Mouse (Mus musculus) thymus, postnatal 10 days (tissue): ENCODE results near the gene Fxyd1.

ENCODE experiments used
- DNase-seq, 2 experiments: peaks; one replicate each; pipeline ENCODE4 v3.0.0; 2021; ENCODE audit warnings: low spot score in 2 of 2

Fxyd1 gene

DNA sequence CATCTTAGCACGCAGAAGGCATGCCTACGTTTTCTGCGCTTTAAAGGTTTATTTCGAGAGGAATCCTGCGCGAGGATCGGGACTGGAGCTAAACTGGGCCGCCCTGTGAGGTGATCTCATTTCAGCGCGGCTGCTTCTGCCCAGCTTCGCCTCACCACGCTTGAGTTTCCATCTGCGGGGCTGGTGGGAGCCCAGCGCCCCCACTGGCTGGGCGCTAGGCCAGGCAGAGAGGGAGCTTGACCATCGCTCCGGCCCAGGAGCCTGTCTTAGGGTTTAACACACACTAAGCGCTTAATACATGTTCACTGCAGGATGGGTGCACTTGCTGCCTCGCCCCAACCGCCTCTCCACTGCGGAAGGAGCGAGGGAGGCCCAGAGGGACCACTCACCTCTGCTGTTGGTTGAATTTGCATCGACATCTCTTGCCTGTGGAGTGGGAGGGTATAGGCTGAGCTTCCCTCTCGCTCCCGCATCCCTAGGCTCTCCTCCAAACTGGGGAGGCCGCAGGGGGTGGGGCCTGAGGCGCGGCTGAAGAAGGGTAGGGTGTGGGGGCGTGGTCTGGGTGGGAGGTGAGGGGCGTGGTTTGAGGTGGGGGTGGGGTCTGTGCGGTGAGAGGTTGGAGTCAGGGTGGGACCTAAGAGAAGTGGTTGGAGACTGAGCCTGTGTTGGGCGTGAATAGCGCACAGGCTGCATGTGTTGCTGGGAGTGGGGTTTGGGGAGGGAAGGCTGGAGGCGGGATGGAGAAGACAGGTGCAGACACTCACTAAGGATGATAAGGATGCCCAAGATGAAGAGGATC lies 4.2 kb downstream of the Fxyd1 start:
- DNase-seq: no peak

- no peak for DNase-seq
Measured at GRCm38 (mm10) chr7:31052251-31052635, 4.8 kb downstream of the Fxyd1 start.

- DNase-seq: peak in 1 of 2 experiments; percentile 46
Measured at GRCm38 (mm10) chr7:31051321-31052021, 5.5 kb downstream of the Fxyd1 start, which contains the start of gene Fxyd7. Fxyd7 (minus strand) TSS chr7:31051467.

- no peak for DNase-seq
Measured at GRCm38 (mm10) chr7:31050921-31051320, 6.1 kb downstream of the Fxyd1 start.

DNA sequence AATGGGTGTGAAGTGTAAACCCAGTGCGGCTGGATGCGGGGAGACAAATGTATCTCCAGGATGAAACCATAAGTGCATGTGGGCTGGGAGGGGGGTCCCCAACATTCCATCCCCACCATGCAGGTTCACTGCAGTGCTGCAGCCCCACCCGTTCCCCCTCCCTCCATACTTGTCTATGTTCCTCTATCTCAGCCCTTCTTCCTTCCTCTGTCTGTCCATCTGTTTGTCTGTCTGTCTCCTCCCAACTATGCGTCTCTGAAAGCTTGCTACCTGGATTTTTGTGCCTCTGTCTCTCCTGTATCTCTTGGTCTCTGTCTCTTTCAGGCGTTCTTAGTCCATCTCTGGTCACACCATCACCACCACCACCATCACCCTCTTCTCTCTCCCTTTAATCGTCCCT lies 6.5 kb downstream of the Fxyd1 start:
- DNase-seq: no peak

DNA sequence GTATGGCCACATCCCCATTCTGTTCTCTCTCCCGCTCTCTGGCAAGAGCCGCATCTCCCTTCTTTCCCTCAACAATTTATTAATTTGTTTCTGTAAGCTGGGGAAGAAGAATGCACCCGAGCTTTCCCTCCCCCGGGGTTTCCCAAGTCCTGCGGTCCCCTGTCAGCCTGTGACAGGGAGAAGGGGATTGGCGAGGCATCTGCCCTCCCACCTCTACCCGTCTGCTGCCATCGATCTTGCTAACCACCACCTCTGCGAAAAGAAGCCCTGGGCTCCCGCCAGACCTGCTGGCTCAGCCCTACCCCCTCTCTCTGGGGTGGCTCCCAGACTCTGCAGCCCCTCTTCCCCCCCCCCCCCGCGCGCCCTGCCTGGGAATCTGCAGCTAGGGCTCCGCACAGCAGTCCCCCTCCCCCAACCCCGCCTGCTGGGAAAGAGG lies 7.1 kb downstream of the Fxyd1 start:
- DNase-seq: no peak

GRCm38 (mm10) chr7:31049135-31049845 lies 7.7 kb downstream of the Fxyd1 start:
- DNase-seq: no peak

GRCm38 (mm10) chr7:31042431-31042910 lies 14.5 kb downstream of the Fxyd1 start, which contains the start of gene Fxyd5:
Fxyd5 (minus strand) TSS chr7:31042481.
- no peak for DNase-seq

- peak; percentile 52 to 63 for DNase-seq
Measured at GRCm38 (mm10) chr7:31041662-31042315, 15.2 kb downstream of the Fxyd1 start.

DNA sequence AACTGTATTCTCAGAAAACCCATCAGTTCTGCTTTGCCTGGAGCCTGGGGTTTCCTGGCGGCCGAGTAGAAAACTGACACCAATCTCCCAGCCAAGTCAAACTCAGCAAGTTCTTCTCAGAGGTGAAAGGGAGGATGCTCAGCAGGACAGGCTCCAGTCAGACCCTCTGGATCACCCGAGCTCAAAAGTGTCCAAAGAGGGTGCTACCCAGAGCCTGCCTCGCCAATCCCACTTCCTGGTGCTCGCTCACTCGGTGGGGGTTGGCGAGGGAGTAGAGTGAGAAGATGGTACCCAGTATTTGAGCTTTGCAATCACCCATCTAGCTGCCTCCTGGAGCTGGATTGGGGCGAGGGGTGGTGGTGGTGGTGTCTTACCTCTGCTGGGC lies 16.0 kb downstream of the Fxyd1 start:
- peak in 1 of 2 experiments; percentile 24 for DNase-seq

- peak in 1 of 2 experiments; percentile 32 for DNase-seq
Measured at GRCm38 (mm10) chr7:31040281-31041022, 16.5 kb downstream of the Fxyd1 start.

DNA sequence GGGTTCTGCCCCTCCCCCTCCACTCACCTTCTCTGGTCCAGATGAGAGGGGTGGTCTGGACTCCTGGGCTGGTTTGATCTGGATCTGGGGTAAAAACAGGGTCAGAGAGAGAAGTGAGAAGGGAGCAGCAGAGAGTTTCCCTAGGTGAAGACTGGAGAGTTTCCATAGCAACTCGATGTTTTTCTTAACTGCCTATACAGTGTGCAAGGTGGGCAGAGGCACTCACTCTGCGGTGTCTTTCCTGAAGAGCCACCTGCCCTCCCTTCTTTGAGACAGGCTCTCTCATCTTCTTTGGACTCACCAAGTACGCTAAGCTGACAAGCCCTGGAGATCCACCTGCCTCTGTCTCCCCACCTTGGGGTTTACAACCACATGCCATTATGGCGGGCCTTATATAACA lies 18.0 kb downstream of the Fxyd1 start:
- no peak for DNase-seq

GRCm38 (mm10) chr7:31037675-31038074 lies 19.3 kb downstream of the Fxyd1 start:
- DNase-seq: peak; percentile 49 to 59

DNA sequence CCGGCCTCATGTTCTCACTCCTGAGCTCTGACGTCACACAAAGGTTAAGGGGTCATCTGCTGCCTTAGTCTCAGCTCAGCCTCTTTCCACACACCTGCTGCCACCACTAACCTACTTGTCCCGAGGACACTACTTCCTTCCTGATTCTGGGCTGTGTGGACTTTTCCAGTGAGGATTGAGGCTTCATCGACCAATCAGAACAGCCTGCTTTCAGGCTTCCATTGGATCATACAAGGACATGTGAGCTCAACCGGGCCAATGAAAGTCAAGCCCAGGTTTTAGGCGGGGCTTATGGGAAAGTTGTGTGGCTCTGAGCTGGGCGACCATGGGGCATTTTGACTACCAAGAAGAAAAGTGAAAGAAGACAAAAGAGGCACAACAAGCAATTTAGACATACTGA lies 20.1 kb downstream of the Fxyd1 start:
- peak in 1 of 2 experiments; percentile 32 for DNase-seq

DNA sequence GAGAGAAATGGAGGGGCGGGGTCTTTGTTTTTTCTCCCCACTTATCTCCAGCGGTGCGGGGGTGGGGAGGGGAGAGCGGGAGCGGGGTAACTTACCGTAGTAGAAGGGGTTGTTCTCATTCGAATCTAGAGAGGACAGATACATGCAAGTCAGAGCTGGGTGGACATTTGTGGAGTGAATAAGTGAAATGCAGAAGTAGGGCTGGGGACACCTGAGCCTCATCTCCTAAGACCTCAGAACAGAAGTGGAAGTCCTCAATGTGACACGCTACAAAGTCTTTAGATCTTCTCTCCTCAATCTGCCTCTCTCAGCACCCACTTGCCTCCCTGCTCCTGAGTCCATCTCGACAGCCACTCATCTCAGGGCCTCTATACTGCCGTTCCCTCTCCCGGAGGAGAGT lies 21.7 kb downstream of the Fxyd1 start:
- no peak for DNase-seq

DNA sequence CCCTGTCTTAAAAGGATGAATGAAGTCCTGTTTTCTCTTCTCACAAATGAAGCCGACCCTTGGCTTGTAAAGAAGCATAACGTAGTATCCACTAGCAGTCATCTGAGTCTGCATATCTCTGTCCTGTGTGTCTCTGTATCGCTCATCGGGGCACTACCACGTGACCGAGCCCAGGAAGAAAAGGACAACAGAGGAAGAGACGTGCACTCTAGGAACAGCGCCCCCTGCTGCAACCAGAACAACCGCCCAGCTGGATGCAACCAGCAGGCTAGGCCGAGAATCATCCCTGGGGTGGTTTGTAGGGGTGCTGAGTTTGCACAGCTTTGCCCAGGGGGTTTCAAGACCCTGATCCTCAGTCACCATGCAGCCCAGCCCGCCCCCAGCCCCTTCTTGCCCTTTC lies 22.2 kb downstream of the Fxyd1 start:
- peak; percentile 20 to 56 for DNase-seq

- DNase-seq: peak; percentile 60 to 68
Measured at GRCm38 (mm10) chr7:31033409-31034165, 23.4 kb downstream of the Fxyd1 start.

GRCm38 (mm10) chr7:31031731-31032130 lies 25.3 kb downstream of the Fxyd1 start:
- DNase-seq: no peak

DNA sequence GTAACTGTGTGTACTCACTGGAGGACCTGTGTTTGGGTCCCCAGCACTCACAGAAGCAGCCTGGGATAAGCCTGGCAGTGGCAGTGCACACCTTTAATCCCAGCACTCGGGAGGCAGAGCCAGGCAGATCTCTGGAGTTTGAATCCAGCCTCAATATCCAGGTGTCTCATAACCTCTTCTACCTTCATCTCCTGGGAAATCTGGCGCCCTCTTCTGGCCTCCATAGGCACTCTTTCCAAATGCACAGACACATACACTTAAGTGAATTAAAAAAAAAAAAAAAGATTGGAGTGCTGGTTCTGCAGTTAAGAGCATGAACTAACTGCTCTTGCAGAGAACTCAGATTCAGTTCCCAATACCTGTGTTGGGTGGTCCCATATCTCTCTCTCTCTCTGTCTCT lies 26.3 kb downstream of the Fxyd1 start:
- DNase-seq: no peak

DNA sequence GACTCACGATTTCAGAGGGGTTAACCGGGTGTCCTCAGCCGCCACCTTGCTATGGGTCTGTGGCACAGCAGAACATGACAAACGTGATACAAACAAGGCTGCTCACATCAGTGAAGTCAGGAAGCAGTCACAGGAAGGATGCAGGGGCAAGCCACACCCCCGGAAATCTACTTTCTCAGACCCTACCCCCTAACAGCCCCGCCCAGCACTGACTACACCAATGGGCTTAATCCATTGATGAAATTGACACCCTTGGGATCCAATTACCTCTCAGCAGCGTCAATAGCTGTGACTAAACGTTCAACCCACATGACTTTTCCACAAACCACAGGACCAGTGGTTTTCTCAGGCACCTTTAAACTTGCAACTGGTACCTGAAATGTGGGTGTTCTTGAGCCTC lies 28.4 kb downstream of the Fxyd1 start:
- no peak for DNase-seq
